Comparison of ENCODE assay signal across 7 mouse cellular contexts in genomic region chr11:106919612-106920550, GRCm38 (mm10). TPM values are rescaled to one million over a fixed set of nuclear protein-coding genes. Genes with fewer than 3 reads are reported as not detected.
A peak's percentile ranks its signal among the peaks of the same experiment; 100 is the strongest.
DNase-seq lines count a peak whose midpoint lies in the region; ATAC-seq lines count a peak whose summit lies in the region.

No protein-coding gene starts in this region.

- no peaks in the 10 kb centered on the region for H3K36me3 ChIP-seq in intestine, embryonic 15.5 days
- H3K36me3 ChIP-seq in limb, embryonic 12.5 days: no peaks in the 10 kb centered on the region
- no peaks in the 10 kb centered on the region for H3K36me3 ChIP-seq in midbrain, embryonic 13.5 days

- peak overlapping the region; percentile 97 for H3K9ac ChIP-seq in intestine, embryonic 15.5 days
- H3K9ac ChIP-seq in limb, embryonic 12.5 days (replicated peaks): peak overlapping the region; percentile 96
- peak overlapping the region; percentile 97 for H3K9ac ChIP-seq in midbrain, embryonic 13.5 days (replicated peaks)

- H3K4me3 ChIP-seq in intestine, embryonic 15.5 days (replicated peaks): peak overlapping the region; percentile 90
- peak overlapping the region; percentile 93 for H3K4me3 ChIP-seq in limb, embryonic 12.5 days (replicated peaks)
- H3K4me3 ChIP-seq in midbrain, embryonic 13.5 days (replicated peaks): peak overlapping the region; percentile 96

- WGBS in intestine, embryonic 15.5 days: under 1% methylated on average over 76 of the region's 87 CpGs
- WGBS in limb, embryonic 12.5 days: under 1% methylated on average over 69 of the region's 87 CpGs
- under 1% methylated on average over 58 of the region's 87 CpGs for WGBS in midbrain, embryonic 13.5 days

- intact Hi-C loops in gastrocnemius, postnatal 14 days (cut with DNase I; ENCODE audit: low total_unique reads): loop anchor here (5.0 to 10.0 kb wide), 2 partner anchors 57 to 65 kb away; no protein-coding TSS in a partner anchor

- peak; percentile 88 for ATAC-seq in intestine, embryonic 15.5 days
- ATAC-seq in limb, embryonic 12.5 days (ENCODE audit: insufficient number of reproducible peaks, insufficient read depth, low FRiP score, low TSS enrichment, low read depth): peak; percentile 69
- ATAC-seq in midbrain, embryonic 13.5 days: peak; percentile 90

- H3K4me2 ChIP-seq in intestine, embryonic 15.5 days (replicated peaks): peak overlapping the region; percentile 68
- peak overlapping the region; percentile 78 for H3K4me2 ChIP-seq in limb, embryonic 12.5 days
- peak overlapping the region; percentile 78 for H3K4me2 ChIP-seq in midbrain, embryonic 13.5 days (replicated peaks)

- H3K27me3 ChIP-seq in intestine, embryonic 15.5 days (replicated peaks): no peaks in the 10 kb centered on the region
- H3K27me3 ChIP-seq in limb, embryonic 12.5 days: no peaks in the 10 kb centered on the region
- H3K27me3 ChIP-seq in midbrain, embryonic 13.5 days: no peaks in the 10 kb centered on the region

- H3K9me3 ChIP-seq in intestine, embryonic 15.5 days: no peaks in the 10 kb centered on the region
- no peaks in the 10 kb centered on the region for H3K9me3 ChIP-seq in limb, embryonic 12.5 days
- H3K9me3 ChIP-seq in midbrain, embryonic 13.5 days: no peaks in the 10 kb centered on the region

- peaks cover 8% of the 10 kb centered on the region for H3K4me1 ChIP-seq in intestine, embryonic 15.5 days (replicated peaks)
- peaks cover 27% of the 10 kb centered on the region for H3K4me1 ChIP-seq in limb, embryonic 12.5 days (replicated peaks)
- peaks cover 30% of the 10 kb centered on the region for H3K4me1 ChIP-seq in midbrain, embryonic 13.5 days (replicated peaks)

- H3K27ac ChIP-seq in intestine, embryonic 15.5 days: peak overlapping the region; percentile 98
- H3K27ac ChIP-seq in limb, embryonic 12.5 days: peak overlapping the region; percentile 96
- peak overlapping the region; percentile 97 for H3K27ac ChIP-seq in midbrain, embryonic 13.5 days

- peak; percentile 84 for DNase-seq in ZHBTc4 (ENCODE audit: low read depth, low spot score)
- peak; percentile 72 for DNase-seq in embryo, embryonic 10 days (ENCODE audit: low spot score)
- peak; percentile 68 for DNase-seq in gastrocnemius, postnatal 14 days
- DNase-seq in spleen, adult 18-20 months: peak; percentile 26 to 37

RNA-seq across cellular contexts. Expression of gene Smurf2, which starts 0.6 kb away (rescaled TPM):
- 10 to 100 TPM; 20.8 to 21.7 TPM for total RNA-seq in gastrocnemius, postnatal 14 days (2021)
- 11.3 and 12.0 TPM in 2 replicates for polyA plus RNA-seq in intestine, embryonic 15.5 days (2015; fragmentation: Nextera tagmentation; extraction: Ambion mirVana)
- polyA plus RNA-seq in limb, embryonic 12.5 days (2016; fragmentation: Nextera tagmentation; extraction: Ambion mirVana): 16.1 and 16.9 TPM in 2 replicates
- 16.5 and 17.4 TPM in 2 replicates for polyA plus RNA-seq in midbrain, embryonic 13.5 days (2015; fragmentation: Nextera tagmentation; extraction: Ambion mirVana)

Comparison
In these comparisons a context has a peak if more than half of its experiments do, and no peak if none do; other contexts are left out.
1. Peak in every context shown above with its lines: DNase-seq, ATAC-seq, H3K4me3 ChIP-seq and H3K27ac ChIP-seq.
2. DNase-seq: peak in every context shown above with its lines; median percentile 84 in ZHBTc4; 72 in embryo, embryonic 10 days; 68 in gastrocnemius, postnatal 14 days; 32 in spleen, adult 18-20 months.